Mouse (Mus musculus) lung, postnatal 36 days (tissue): Measurements from ENCODE around the gene Wdr90.
"Not testable (repeated sequence)": the region's sequence is repeated elsewhere in the genome, so short reads cannot be mapped to it uniquely, and the experiment has no call there.

Experiments used
- DNase-seq: peaks from one replicate; pipeline ENCODE4 v3.0.0; 2022; ENCODE audit warnings: mixed read lengths

The Wdr90 gene

DNA sequence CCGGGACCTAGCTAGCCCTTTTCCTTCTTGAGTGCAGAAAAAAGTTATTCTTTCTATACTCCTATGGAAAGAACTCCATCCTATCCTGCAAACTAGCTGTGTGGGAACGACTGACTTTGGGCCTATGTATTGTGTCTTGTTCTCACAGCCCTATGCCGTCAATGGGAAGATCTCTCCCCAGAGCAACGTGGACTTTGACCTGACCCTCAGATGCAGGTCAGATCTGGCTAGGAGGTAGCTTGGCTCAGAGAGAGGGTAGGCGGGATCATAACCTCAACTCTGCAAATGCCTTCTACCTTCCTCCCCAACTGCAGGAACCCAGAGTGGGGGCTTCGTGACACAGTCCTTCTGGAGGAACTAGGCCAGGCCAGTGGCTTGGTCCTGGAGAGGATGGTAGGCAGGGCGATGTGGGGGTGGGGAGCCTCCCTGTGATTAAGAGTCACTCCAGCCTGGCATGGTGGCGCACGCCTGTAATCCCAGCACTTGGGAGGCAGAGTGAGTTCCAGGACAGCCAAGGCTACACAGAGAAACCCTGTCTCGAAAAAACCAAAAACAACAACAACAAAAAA is 15.1 kb upstream of the Wdr90 start:
- DNase-seq, result no peak

DNA sequence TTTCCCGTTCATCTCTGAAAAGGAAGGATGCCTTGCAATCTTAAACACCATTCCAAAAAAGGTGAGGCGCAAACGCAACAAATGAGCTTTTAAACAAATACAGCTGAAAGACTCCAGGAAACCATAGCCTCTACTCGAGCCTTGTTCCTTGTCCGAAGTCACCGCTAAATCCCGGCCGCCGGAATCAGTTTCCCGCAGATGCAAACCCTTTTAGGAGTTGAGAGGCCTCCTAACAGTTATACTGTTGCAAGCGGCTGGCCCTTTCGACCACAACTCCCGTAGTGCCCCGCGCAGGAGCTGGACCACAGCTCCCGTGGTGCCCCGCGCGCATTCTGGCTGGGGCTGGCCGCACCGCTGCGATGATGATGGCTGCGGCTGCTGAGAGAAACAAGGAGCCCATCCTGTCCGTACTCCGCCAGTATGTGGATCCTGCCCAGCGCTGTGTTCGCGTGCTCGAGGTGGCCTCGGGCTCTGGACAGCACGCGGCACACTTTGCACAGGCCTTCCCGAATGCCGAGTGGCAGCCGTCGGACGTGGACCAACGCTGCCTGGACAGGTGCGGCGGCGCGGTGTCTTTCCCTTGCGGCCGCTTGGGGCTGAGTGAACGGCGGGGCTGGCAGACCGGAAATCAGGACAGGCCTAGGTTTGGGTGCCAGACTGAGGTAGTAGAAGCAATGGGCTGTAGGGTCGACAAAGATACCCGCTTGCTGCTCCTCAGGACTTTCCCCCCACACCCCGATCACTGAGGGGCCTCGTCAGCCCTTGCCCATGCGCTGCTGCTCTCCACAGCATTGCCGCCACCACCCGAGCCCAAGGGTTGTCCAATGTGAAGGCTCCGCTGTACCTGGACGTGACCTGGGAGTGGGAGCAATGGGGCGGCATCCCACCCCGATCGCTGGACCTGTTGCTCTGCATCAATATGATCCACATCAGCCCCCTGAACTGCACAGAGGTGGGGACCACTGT is 14.2 kb upstream of the Wdr90 start:
- DNase-seq, result peak; percentile 92

DNA sequence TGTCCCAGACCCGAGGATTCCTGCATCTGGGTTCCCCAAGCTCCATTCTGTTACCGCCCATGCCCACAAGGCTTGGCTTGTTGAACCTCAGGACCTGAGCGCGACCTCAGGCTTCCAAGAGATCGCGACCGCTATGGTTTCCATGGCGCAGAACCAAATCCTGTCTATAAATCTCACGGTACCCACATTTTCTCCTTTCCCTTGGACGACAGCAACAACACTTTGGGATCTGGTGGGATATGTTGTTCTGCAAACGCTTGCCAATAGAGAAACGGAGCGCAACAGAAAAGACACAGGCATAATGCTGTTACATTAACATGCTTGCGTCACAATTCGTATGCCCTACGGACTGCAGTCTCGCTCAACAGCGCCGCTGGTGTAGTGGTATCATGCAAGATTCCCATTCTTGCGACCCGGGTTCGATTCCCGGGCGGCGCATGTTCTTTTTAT is 13.4 kb upstream of the Wdr90 start, which contains the start of gene Mettl26:
Gene Mettl26, plus strand, starts transcription at position 354 of the 450 bp plus-strand sequence.
- peak; percentile 98 for DNase-seq

- DNase-seq, result no peak
Observed at GRCm38 (mm10) chr17:25874148-25874720, 12.9 kb upstream of the Wdr90 start.

DNA sequence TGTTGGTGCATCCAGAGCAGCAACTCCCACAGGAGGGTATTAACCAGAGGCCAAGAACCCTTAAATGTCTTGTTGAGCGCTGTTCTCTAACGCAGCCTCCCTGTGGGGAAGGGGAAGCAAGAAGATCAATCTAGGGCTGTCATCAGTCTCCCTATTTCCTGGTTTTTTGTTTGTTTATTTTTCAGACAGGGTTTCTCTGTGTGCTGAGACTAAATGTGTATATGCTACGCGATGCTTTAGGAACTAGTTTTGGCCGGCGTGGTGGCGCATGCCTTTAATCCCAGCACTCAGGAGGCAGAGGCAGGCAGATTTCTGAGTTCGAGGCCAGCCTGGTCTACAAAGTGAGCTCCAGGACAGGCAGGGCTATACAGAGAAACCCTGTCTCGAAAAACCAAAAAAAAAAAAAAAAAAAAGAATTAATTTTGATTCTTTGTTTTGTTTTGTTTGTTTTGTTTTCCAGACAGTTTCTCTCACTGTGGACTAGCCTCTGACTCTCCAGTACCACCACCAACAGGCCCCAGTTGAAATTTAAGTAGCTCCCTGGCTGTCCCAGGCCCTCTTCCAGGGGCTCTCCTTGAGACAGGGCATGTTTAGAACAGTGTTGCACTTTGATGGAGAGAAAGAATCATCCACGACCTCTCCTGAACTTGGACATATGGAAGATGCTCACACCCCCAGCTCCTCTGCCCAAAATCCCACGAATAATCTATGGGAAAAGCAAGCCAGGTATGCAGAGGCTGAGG is 12.3 kb upstream of the Wdr90 start:
- DNase-seq, result no peak

GRCm38 (mm10) chr17:25872676-25873075 is 11.4 kb upstream of the Wdr90 start:
- DNase-seq, result no peak

- DNase-seq, result not testable (repeated sequence)
Observed at GRCm38 (mm10) chr17:25871566-25871965, 10.3 kb upstream of the Wdr90 start.

DNA sequence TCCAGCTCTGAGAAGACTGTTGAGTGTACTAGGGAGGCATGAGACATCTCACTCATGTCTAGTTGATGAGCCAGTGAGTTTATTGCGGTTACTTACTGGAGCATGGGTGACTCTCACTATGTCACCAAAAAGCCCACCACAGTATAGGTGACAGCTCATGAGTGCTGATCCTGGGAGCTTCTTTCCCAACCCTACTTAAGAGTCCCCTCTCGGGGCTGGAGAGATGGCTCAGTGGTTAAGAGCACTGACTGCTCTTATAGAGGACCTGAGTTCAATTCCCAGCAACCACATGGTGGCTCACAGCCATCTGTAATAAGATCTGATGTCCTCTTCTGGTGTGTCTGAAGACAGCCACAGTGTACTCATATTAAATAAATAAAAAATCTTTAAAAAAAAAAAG is 8.7 kb upstream of the Wdr90 start:
- no peak for DNase-seq

DNA sequence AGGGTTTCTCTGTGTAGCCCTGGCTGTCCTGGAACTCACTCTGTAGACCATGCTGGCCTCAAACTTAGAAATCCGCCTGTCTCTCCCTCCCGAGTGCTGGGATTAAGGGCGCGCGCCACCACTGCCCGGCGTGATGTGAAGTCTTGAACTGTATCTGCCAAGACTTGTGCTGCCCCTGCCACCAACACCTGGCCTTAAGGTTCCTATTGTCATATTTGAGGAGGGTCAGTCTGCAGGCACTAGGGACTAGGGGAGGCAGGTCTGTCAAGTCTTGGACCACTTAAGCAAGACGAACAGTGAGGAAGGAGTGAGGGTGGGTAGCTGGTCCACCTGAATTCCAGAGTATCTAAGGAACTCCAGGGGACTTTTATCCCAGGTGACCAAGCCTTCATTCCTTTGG is 8.2 kb upstream of the Wdr90 start:
- no peak for DNase-seq

DNA sequence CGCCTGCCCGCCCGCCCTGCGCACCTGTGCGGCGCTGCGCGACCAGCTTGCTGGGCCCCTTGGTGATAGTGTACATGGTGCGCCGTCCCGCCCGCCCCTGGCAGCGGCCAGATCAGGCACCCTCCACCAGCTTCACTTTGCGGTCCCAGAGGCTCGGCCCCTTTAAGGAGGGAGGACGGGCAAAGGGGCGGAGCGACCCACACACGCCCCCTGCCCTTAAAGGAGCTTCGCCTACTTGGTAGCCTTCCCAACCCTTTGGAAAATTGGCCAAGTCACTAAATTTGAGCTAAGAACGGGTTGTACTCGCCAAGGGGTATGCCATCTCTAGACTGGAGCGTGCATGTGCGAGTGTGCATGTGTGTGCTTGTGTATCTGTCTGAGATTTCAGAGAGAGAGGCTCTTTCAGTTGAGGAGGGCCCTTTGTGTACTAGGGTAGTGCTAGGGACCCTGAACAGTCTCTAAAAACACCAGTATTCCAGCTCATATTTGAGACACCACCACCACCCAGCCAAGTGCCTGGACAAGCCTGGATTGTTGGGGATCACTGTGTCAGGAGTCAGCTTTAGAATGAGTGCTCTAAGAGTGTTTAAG is 7.4 kb upstream of the Wdr90 start, which contains the start of gene Mcrip2:
Gene Mcrip2, minus strand, starts transcription at position 164 of the 591 bp plus-strand sequence.
- DNase-seq, result peak; percentile 89

DNA sequence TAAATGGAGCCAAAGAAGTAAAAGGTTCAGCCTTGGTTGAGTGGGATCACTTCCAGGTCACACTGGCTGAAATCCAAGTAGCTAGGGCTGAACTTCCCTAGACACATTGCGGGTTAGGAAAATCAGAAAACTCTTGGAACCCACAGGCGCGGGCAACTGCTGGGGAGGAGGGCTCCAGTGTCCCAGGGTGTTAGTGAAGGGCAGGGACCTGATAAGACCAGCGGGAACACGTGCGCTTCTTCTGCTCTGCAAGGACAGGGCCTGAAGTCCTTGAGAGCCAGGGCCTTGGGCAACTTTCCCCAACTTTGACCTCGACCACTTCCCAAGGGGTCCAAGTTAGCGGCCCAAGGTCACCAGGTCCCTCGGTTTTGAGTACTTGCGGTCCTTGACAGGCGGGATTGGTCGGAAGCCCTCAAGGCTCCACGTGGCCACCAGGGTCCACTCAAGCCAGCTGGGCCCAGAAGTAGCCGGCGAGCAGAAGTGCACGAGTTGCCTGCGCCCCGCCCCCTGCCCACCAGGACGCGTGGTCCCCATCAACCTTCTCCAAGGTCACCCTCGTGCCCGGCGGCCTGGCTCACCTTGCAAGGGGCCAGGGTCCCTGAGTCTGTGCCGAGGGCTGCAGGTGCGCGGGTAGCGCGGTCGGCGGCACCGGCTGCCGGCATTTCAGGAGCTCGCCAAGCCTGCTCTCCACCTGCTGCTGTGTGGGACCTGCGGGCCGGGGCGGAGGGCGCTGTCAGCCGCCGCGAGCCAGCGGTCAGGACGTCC is 6.7 kb upstream of the Wdr90 start:
- peak; percentile 64 for DNase-seq

DNA sequence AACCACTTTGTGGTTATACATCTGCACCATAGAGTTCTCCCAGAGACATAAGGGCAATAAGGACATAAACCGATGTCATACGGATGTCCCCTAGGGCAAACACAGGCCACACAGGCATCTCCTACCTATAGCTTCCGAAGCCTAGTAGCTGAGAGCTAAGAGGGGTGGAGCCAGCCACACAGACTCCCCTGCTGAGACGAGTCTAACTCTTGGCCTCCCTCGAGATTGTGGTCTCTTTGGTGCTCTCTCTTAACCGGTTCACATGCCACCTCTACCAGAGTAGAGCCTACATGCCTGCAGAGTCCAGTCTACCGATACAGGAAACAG is 6.2 kb upstream of the Wdr90 start:
- DNase-seq, result no peak

DNA sequence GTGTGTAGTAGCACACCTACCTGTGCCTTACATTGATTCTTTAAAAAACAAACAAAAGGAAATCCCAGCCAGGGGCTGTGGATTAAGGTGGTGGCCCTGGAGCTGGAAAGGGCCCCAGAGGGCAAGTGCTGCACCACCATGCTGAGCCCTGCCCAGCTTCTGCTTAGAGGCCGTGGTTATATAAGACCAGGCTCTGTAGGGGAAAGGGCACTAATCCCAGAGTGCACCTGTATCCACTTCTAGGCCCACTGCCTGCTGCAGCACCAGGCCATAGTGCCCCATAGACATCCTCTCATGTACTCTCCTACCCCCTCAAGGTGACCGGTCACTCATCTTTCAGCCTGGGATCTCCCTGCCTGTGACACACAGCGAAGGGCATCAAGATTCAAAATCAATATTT is 4.9 kb upstream of the Wdr90 start:
- no peak for DNase-seq

DNA sequence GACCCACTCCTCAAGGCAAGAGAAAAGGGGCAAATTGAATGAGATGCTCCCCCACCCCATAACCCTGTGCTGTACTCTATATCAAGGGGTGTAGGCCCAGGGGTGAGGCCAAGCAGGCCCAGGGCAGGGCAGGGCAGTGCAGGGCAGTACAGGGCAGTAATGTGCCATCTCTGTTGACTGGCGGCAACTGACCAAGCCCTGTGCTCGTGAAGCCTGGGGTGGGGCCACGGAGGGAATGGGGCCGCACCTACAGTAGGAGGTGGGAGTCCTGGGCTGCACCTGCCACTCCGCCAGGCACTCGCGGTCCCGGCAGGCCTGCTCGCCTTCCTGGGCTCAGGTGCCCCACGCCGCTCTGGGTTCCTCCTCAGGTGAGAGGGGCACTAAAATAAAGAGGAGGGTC is 4.0 kb upstream of the Wdr90 start:
- no peak for DNase-seq

GRCm38 (mm10) chr17:25864311-25864710 is 3.0 kb upstream of the Wdr90 start:
- DNase-seq, result no peak

DNA sequence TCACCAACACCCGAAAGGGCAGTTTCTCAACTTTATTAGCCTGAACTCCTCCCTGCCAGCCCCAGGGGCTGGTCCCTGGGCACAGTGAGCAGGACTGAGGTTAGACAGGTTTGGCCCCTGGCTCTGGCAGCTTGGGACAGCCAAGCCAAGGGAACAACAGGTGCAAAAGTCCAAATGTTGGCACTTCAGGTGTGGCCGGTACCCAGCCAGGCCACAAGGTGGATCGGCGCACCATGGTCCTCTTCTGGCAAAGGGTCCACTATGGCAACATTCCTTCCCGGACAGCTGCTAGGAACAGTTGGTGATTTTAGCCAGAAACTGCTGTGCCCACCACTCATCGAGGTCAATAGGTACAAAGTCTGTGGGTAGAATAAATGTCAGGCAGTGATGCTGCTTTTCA is 2.4 kb upstream of the Wdr90 start:
- no peak for DNase-seq

- DNase-seq, result no peak
Observed at GRCm38 (mm10) chr17:25861704-25862612, 657 bp upstream of the Wdr90 start.

- no peak for DNase-seq
Observed at GRCm38 (mm10) chr17:25860229-25860628, 1.1 kb downstream of the Wdr90 start.

- peak; percentile 98 for DNase-seq
Observed at GRCm38 (mm10) chr17:25844396-25844901, 16.9 kb downstream of the Wdr90 start, which contains the start of gene Rhot2. Gene Rhot2 (minus strand): TSS chr17:25844851.

- DNase-seq, result no peak
Observed at GRCm38 (mm10) chr17:25843636-25844395, 17.5 kb downstream of the Wdr90 start.
